Mouse (Mus musculus): ENCODE data around the gene Tnip2.
A peak's percentile ranks its signal among the peaks of the same experiment; 100 is the strongest.

Gene Tnip2

GRCm38 (mm10) chr5:34513466-34514217 lies at the start of gene Tnip2:
Tnip2 (minus strand) TSS chr5:34513991.
- DNase-seq (ENCODE audit: low read depth), result peak; percentile 92

GRCm38 (mm10) chr5:34551821-34552220 lies 38.0 kb upstream of the Tnip2 start:
- no peak for DNase-seq (ENCODE audit: low read depth)

- no peak for DNase-seq (ENCODE audit: low read depth)
Observed at GRCm38 (mm10) chr5:34550251-34550650, 36.5 kb upstream of the Tnip2 start.

- DNase-seq (ENCODE audit: low read depth), result no peak
Observed at GRCm38 (mm10) chr5:34549483-34550221, 35.9 kb upstream of the Tnip2 start.

- no peak for DNase-seq (ENCODE audit: low read depth)
Observed at GRCm38 (mm10) chr5:34549135-34549482, 35.3 kb upstream of the Tnip2 start.

GRCm38 (mm10) chr5:34547410-34547809 lies 33.6 kb upstream of the Tnip2 start:
- no peak for DNase-seq (ENCODE audit: low read depth)

GRCm38 (mm10) chr5:34543114-34543513 lies 29.3 kb upstream of the Tnip2 start:
- no peak for DNase-seq (ENCODE audit: low read depth)

GRCm38 (mm10) chr5:34542166-34542565 lies 28.4 kb upstream of the Tnip2 start:
- no peak for DNase-seq (ENCODE audit: low read depth)

GRCm38 (mm10) chr5:34539121-34539520 lies 25.3 kb upstream of the Tnip2 start:
- DNase-seq (ENCODE audit: low read depth), result no peak

- DNase-seq (ENCODE audit: low read depth), result no peak
Observed at GRCm38 (mm10) chr5:34538527-34538926, 24.7 kb upstream of the Tnip2 start.

- no peak for DNase-seq (ENCODE audit: low read depth)
Observed at GRCm38 (mm10) chr5:34538079-34538478, 24.3 kb upstream of the Tnip2 start.

- no peak for DNase-seq (ENCODE audit: low read depth)
Observed at GRCm38 (mm10) chr5:34535831-34536230, 22.0 kb upstream of the Tnip2 start.

GRCm38 (mm10) chr5:34534776-34535581 lies 21.2 kb upstream of the Tnip2 start:
- no peak for DNase-seq (ENCODE audit: low read depth)

GRCm38 (mm10) chr5:34533820-34534219 lies 20.0 kb upstream of the Tnip2 start:
- DNase-seq (ENCODE audit: low read depth), result no peak

GRCm38 (mm10) chr5:34533066-34533465 lies 19.3 kb upstream of the Tnip2 start:
- no peak for DNase-seq (ENCODE audit: low read depth)

- no peak for DNase-seq (ENCODE audit: low read depth)
Observed at GRCm38 (mm10) chr5:34530687-34531086, 16.9 kb upstream of the Tnip2 start.

GRCm38 (mm10) chr5:34530116-34530515 lies 16.3 kb upstream of the Tnip2 start:
- DNase-seq (ENCODE audit: low read depth), result no peak

GRCm38 (mm10) chr5:34528724-34529123 lies 14.9 kb upstream of the Tnip2 start:
- no peak for DNase-seq (ENCODE audit: low read depth)

GRCm38 (mm10) chr5:34527352-34527751 lies 13.6 kb upstream of the Tnip2 start:
- DNase-seq (ENCODE audit: low read depth), result no peak

GRCm38 (mm10) chr5:34526477-34526775 lies 12.6 kb upstream of the Tnip2 start:
- no peak for DNase-seq (ENCODE audit: low read depth)

GRCm38 (mm10) chr5:34525663-34526476 lies 12.1 kb upstream of the Tnip2 start, which contains the start of gene Sh3bp2:
Sh3bp2 (plus strand) TSS chr5:34525838.
- DNase-seq (ENCODE audit: low read depth), result peak; percentile 90

- no peak for DNase-seq (ENCODE audit: low read depth)
Observed at GRCm38 (mm10) chr5:34524511-34524910, 10.7 kb upstream of the Tnip2 start.
